Mouse (Mus musculus) adrenal gland, postnatal 14 days (tissue): ENCODE results near the gene Zfp85. TPM values are rescaled to one million over a fixed set of nuclear protein-coding genes. Genes with fewer than 3 reads are reported as not detected.
A peak's percentile ranks its signal among the peaks of the same experiment; 100 is the strongest.
"Not testable (repeated sequence)": the region's sequence is repeated elsewhere in the genome, so short reads cannot be mapped to it uniquely, and the experiment has no call there.

Experiments
- DNase-seq: peaks from one replicate; pipeline ENCODE4 v3.0.0; 2021; ENCODE audit warnings: mixed read lengths
- long read RNA-seq, 2 experiments: library from polyadenylated mRNA; stranded (forward); transcript quantifications; one replicate each; pipeline ENCODE4 v2.0.0; 2021
- total RNA-seq: library from RNA; stranded (reverse); gene quantifications from 2 replicates; pipeline ENCODE4 v1.2.3, GENCODE M21; 2021

Zfp85 gene
- total RNA-seq = 4.0 and 4.8 TPM in 2 replicates
- long read RNA-seq, experiment 1, partial matches to known transcripts = 1 of 8 reads
- long read RNA-seq, experiment 1, other reads (novel, unspliced or antisense) = 2 of 8 reads
- long read RNA-seq, experiment 2, partial matches to known transcripts = 0 of 2 reads
- long read RNA-seq, experiment 2, other reads (novel, unspliced or antisense) = 0 of 2 reads

- DNase-seq = peak; percentile 81
Observed at GRCm38 (mm10) chr13:67754333-67755306, at the start of gene Zfp85. Zfp85 (minus strand) TSS chr13:67755228.

DNA sequence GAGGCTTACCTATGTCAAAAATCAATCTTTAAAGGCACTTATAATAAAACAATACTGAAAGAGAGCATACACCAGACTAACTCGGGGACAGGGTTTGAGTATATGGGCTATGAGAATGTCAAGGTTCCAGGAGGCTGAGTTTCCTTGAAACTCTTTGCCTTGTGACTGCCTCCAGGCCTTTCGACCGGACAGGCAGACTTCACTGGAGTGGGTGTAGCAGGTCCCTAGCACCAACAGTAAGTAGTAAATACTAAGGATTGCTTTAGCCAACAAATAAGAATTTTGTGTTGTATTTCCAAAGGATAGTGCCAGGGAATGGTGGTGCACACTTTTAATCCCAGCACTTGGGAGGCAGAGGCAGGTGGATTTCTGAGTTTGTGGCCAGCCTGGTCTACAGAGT is 44.1 kb upstream of the Zfp85 start:
- not testable (repeated sequence) for DNase-seq

DNA sequence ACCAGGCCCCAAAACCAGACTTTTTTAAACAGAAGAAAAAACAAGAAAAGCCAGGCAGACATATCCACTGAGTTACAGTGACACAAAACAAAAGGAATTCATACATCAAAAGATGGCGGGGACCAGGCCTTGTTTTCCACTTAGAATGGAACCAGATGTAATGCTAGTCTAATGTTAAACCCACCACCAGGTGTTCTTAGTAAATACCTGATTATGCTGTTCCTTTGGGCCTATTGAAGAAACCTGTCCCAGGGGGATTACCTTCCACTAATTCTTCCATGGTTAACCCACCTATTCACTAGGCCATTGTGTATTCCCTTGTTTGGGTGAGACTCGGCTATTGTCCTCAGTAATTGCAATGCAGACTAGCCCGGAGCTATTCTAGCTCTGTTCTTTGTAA is 43.6 kb upstream of the Zfp85 start:
- no peak for DNase-seq

GRCm38 (mm10) chr13:67791921-67792455 is 37.0 kb upstream of the Zfp85 start:
- no peak for DNase-seq

- peak; percentile 76 for DNase-seq
Observed at GRCm38 (mm10) chr13:67779265-67780221, 24.5 kb upstream of the Zfp85 start, which contains the start of gene Zfp493. Zfp493 (plus strand) TSS chr13:67779693.

GRCm38 (mm10) chr13:67763031-67763768 is 8.2 kb upstream of the Zfp85 start:
- DNase-seq = no peak

DNA sequence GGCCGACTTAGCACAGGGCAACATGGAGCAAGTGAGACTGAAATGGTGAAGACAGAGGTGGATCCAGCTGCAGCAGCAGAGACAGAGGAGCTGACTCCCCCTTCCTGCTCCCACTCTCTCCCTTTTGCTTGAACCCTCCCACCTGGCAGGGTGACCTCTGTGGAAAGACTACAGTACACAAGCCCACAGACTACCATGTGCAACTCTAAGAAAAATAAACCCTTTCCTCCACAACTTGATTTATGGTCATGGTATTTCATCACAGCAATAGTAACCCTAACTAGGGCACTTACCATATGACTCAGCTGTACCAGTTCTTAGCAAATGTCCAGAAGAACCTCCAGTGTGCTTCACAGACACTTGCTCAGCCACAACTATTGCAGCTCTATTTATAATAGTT is 4.9 kb upstream of the Zfp85 start:
- no peak for DNase-seq

DNA sequence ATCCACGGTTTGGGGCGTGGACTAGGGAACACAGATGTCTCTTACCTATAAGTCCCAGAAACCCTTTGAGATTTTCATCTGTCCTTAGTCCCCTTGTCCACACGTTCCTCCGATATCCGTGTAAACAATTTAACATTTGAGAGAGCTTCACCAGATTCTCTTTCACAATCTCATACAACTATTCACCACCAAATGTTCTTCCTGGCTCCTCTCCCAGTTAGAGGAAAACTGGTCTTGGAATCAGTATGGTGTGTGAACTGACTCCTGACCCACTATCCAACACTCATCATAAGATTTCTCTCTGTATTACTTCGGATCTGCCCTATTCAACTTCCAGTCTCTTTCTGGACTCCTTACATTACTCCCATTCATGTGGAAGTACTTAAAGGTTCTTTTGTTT is 733 bp upstream of the Zfp85 start:
- DNase-seq = no peak

DNA sequence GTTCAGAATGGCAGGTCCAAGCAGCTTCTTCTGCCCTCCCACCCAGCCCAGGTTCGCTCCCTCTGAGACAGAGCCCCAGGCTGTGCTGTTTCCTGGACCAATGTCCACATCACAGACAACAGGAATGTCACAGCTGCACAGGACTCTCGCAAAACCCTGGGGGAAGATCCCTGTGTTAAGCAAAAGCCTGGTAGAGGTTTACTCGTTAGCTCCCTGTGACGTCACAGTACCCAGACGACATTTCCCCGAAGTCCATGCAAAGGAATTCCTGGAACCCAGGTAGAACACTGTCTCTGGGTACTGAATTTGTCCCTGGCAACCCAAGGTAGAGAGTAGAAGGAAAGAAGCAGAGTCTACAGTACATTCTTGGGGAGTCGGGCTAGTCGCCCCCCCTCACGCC is 11.1 kb downstream of the Zfp85 start:
- DNase-seq = no peak

- DNase-seq = no peak
Observed at GRCm38 (mm10) chr13:67742941-67743340, 12.1 kb downstream of the Zfp85 start.

GRCm38 (mm10) chr13:67734391-67734790 is 20.6 kb downstream of the Zfp85 start:
- DNase-seq = not testable (repeated sequence)

DNA sequence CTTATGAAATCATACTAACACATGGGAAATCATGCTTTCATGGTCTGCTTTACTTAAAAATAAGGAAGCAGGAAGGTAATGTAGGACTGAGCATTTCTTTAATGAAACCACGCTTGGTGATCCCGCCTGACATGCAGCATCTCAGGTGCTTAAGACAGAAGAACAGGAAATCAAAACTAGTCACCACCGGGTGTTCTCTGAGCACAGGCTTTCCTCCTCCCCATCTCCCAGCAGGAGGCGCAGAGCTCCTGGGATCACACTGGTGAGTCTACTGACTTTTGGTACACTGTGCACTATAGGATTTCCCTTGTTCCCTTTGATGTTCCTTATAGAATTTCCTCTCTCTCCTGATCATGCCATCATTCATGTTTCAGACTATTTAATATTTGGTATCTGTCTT is 25.6 kb downstream of the Zfp85 start:
- peak; percentile 53 for DNase-seq

GRCm38 (mm10) chr13:67728641-67729318 is 26.2 kb downstream of the Zfp85 start, which contains the start of gene Zfp65:
Zfp65 (minus strand) TSS chr13:67729173.
- peak; percentile 52 for DNase-seq

DNA sequence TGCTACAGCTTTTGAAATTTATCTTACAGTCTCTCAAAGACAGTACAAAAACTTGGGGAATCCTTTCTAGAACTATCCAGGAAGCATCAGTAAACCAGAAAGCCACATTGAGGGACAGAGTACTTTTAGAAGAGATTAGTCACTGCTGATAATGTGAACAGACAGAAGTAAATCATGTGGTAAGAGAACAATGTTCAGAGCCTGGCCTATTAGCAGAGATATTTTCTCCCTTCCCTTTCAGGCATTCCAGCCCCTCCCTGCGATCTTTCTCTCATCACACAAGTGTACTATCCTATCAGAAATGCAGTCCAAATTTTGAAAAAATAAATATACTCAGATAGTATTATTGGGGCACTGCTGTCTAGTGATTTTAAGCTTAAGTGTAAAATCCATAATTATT is 26.9 kb downstream of the Zfp85 start:
- DNase-seq = peak; percentile 5

DNA sequence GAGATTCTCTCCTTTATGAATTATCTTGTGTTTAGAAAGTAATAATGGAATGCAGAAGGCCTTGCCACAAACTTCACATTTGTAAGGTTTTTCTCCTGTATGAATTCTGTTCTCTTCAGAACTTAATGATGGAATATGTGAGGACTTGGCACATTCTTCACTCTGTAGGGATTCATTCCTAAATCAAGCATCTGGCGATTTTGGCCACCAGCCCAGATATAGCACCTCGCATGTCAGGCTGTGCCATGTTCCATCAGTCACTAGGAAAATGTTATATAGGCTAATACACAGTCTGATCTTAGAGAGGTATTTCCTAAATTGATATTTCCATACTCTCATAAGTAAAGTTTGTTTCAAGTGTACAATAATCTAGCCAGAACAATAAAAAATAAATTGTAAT is 29.7 kb downstream of the Zfp85 start:
- not testable (repeated sequence) for DNase-seq

GRCm38 (mm10) chr13:67723848-67724479 is 31.1 kb downstream of the Zfp85 start:
- DNase-seq = peak; percentile 91
